In genomic region chr1:84838621-84839151, GRCm38 (mm10) we compare ENCODE assay signal across 8 mouse cellular contexts. TPM values are rescaled to one million over a fixed set of nuclear protein-coding genes. Genes with fewer than 3 reads are reported as not detected.
DNase-seq lines count a peak whose midpoint lies in the region; ATAC-seq and TF ChIP-seq lines count a peak whose summit lies in the region.

No protein-coding gene starts in this region.

- peak overlapping the region; percentile 81 for H3K4me2 ChIP-seq in forebrain, embryonic 14.5 days (ENCODE audit: low read length)
- H3K4me2 ChIP-seq in lung, embryonic 14.5 days: peak overlapping the region; percentile 69

- 1% methylated on average over 25 of the region's 44 CpGs for WGBS in forebrain, embryonic 14.5 days
- WGBS in lung, embryonic 14.5 days: under 1% methylated on average over 44 of the region's 44 CpGs

- H3K4me3 ChIP-seq in forebrain, embryonic 14.5 days (ENCODE audit: low read depth, low read length): peak overlapping the region; percentile 92
- peak overlapping the region; percentile 76 for H3K4me3 ChIP-seq in layer of hippocampus, adult 2 months
- H3K4me3 ChIP-seq in lung, embryonic 14.5 days (ENCODE audit: low read depth, low read length): peak overlapping the region; percentile 86

- H3K27me3 ChIP-seq in forebrain, embryonic 14.5 days (replicated peaks; ENCODE audit: control insufficient read depth, insufficient read depth, low read length): no peaks in the 10 kb centered on the region
- no peaks in the 10 kb centered on the region for H3K27me3 ChIP-seq in lung, embryonic 14.5 days (ENCODE audit: insufficient read depth, low read length)

- no peak for TF ChIP-seq CTCF in brain, embryonic 14.5 days (IDR thresholded peaks at IDR 0.05; ENCODE audit: borderline replicate concordance, extremely low read depth, insufficient read depth, insufficient read length)
- TF ChIP-seq CTCF in layer of hippocampus, adult 2 months (conservative IDR thresholded peaks at IDR 0.05): no peak
- TF ChIP-seq CTCF in lung, embryonic 14.5 days (IDR thresholded peaks at IDR 0.05; ENCODE audit: low read depth): no peak

- H3K9me3 ChIP-seq in forebrain, embryonic 14.5 days (replicated peaks; ENCODE audit: control insufficient read depth, low read length): no peaks in the 10 kb centered on the region
- no peaks in the 10 kb centered on the region for H3K9me3 ChIP-seq in lung, embryonic 14.5 days (ENCODE audit: low read depth, low read length)

- H3K36me3 ChIP-seq in forebrain, embryonic 14.5 days (ENCODE audit: control insufficient read depth, insufficient read depth, low read length): peaks cover 9% of the 10 kb centered on the region; the same call in 1 of the 2 replicates
- no peaks in the 10 kb centered on the region for H3K36me3 ChIP-seq in lung, embryonic 14.5 days (ENCODE audit: insufficient read depth)

- intact Hi-C loops in heart, postnatal 14 days (cut with DNase I): loop anchor here (5.0 to 10.0 kb wide), 4 partner anchors 36 to 101 kb away; no protein-coding TSS in a partner anchor

- peak overlapping the region; percentile 98 for H3K27ac ChIP-seq in forebrain, embryonic 14.5 days (ENCODE audit: low read depth, low read length)
- H3K27ac ChIP-seq in layer of hippocampus, adult 2 months: peak overlapping the region; percentile 97
- peak overlapping the region; percentile 99 for H3K27ac ChIP-seq in lung, embryonic 14.5 days (ENCODE audit: low read depth)

- peak overlapping the region; percentile 95 for H3K9ac ChIP-seq in forebrain, embryonic 14.5 days (ENCODE audit: low read length)
- H3K9ac ChIP-seq in lung, embryonic 14.5 days: peak overlapping the region; percentile 96

- peak; percentile 67 for ATAC-seq in forebrain, embryonic 14.5 days
- peak; percentile 67 for ATAC-seq in lung, embryonic 14.5 days (ENCODE audit: insufficient read depth)
- ATAC-seq in neutrophil, adult 5-6 weeks (ENCODE audit: extremely low read depth, insufficient number of reproducible peaks, low FRiP score, poor library complexity, severe bottlenecking): peak; percentile 6; the same call in 1 of the 2 replicates

- peaks cover 5% of the 10 kb centered on the region for H3K4me1 ChIP-seq in forebrain, embryonic 14.5 days (ENCODE audit: control insufficient read depth, insufficient read depth, low read length)
- H3K4me1 ChIP-seq in lung, embryonic 14.5 days (ENCODE audit: insufficient read depth): no peaks in the 10 kb centered on the region

- TF ChIP-seq POLR2A in brain, embryonic 14.5 days (IDR thresholded peaks at IDR 0.05; ENCODE audit: borderline replicate concordance, extremely low read depth, insufficient read depth, insufficient read length, poor library complexity, severe bottlenecking): no peak

- peak; percentile 73 for DNase-seq in CD4-positive, CD25-positive, alpha-beta regulatory T cell, adult 2 months (ENCODE audit: low read depth, low spot score)
- peak; percentile 91 for DNase-seq in brain, embryonic 14.5 days (ENCODE audit: low read depth)
- peak; percentile 79 for DNase-seq in forebrain, embryonic 14.5 days (ENCODE audit: low spot score)
- peak; percentile 68 to 75 for DNase-seq in heart, postnatal 14 days
- DNase-seq in layer of hippocampus, adult 2 months (ENCODE audit: low spot score in 2 of 2): peak; percentile 68 to 72
- DNase-seq in lung, embryonic 14.5 days: peak; percentile 76
- DNase-seq in testis, postnatal 14 days (ENCODE audit: low spot score): peak; percentile 86

RNA-seq across cellular contexts. Expression of gene Fbxo36, which starts 1.0 kb away (rescaled TPM):
- polyA plus RNA-seq in brain, embryonic 14.5 days (2012; rRNA removed): 4.0 and 4.9 TPM in 2 replicates
- polyA plus RNA-seq in forebrain, embryonic 14.5 days (2014; fragmentation: Nextera tagmentation; extraction: Ambion mirVana): 6.3 and 7.5 TPM in 2 replicates
- total RNA-seq in heart, postnatal 14 days (2021): 1 to 10 TPM; 1.2 to 1.8 TPM
- total RNA-seq in layer of hippocampus, adult 2 months (2021): 1 to 10 TPM; 2.4 to 3.1 TPM
- 9.4 and 11.3 TPM in 2 replicates for polyA plus RNA-seq in lung, embryonic 14.5 days (2014; fragmentation: Nextera tagmentation; extraction: Ambion mirVana)
- 0.86 TPM in 1 of 2 replicates, not detected in the other for total RNA-seq in neutrophil, adult 5-6 weeks (2017)

RNA-seq across cellular contexts. Expression of gene Trip12, which starts 1.6 kb away (rescaled TPM):
- polyA plus RNA-seq in brain, embryonic 14.5 days (2012; rRNA removed): 96.1 and 115 TPM in 2 replicates
- 50.8 and 64.6 TPM in 2 replicates for polyA plus RNA-seq in forebrain, embryonic 14.5 days (2014; fragmentation: Nextera tagmentation; extraction: Ambion mirVana)
- total RNA-seq in heart, postnatal 14 days (2021): 100 to 1,000 TPM; 195 to 201 TPM
- 100 to 1,000 TPM; 196 to 201 TPM for total RNA-seq in layer of hippocampus, adult 2 months (2021)
- polyA plus RNA-seq in lung, embryonic 14.5 days (2014; fragmentation: Nextera tagmentation; extraction: Ambion mirVana): 69.5 and 75.7 TPM in 2 replicates
- total RNA-seq in neutrophil, adult 5-6 weeks (2017): 201 and 206 TPM in 2 replicates

Comparison
In these comparisons a context has a peak if more than half of its experiments do, and no peak if none do; other contexts are left out.
1. Peak in every context shown above with its lines: DNase-seq, ATAC-seq, H3K4me3 ChIP-seq and H3K27ac ChIP-seq.
2. ATAC-seq: peak in every context shown above with its lines; median percentile 67 in forebrain, embryonic 14.5 days; 67 in lung, embryonic 14.5 days; 6 in neutrophil, adult 5-6 weeks.